Mouse (Mus musculus) neural tube, embryonic 13.5 days (tissue): ENCODE data around the gene Ninl. TPM values are rescaled to one million over a fixed set of nuclear protein-coding genes. Genes with fewer than 3 reads are reported as not detected.

Source experiments
- ATAC-seq: fragments of 200-750 bp; cut with Nextera tagmentation; 2 replicates; pipeline ENCODE4 v1.8.0; 2017; ENCODE audit warnings: low read depth, mild to moderate bottlenecking, moderate TSS enrichment, moderate library complexity
- H3K27ac ChIP-seq: fragments of 300-500 bp; sonication (generic); replicated peaks from 2 replicates; pipeline ENCODE4 v1.5.1; 2015; ENCODE audit warnings: moderate library complexity, mild to moderate bottlenecking, inconsistent platforms
- H3K27me3 ChIP-seq: fragments of 300-500 bp; sonication (generic); 2 replicates; pipeline ENCODE4 v1.6.1; 2015; ENCODE audit warnings: mild to moderate bottlenecking, inconsistent platforms
- H3K36me3 ChIP-seq: fragments of 300-500 bp; sonication (generic); 2 replicates; pipeline ENCODE4 v1.6.1; 2015; ENCODE audit warnings: mild to moderate bottlenecking, inconsistent platforms
- H3K4me1 ChIP-seq: fragments of 300-500 bp; sonication (generic); replicated peaks from 2 replicates; pipeline ENCODE4 v1.6.1; 2015; ENCODE audit warnings: inconsistent platforms
- H3K4me2 ChIP-seq: fragments of 300-500 bp; sonication (generic); 2 replicates; pipeline ENCODE4 v1.6.1; 2015; ENCODE audit warnings: inconsistent platforms, mild to moderate bottlenecking, moderate library complexity
- H3K4me3 ChIP-seq: fragments of 300-500 bp; sonication (generic); 2 replicates; pipeline ENCODE4 v1.5.1; 2015; ENCODE audit warnings: mild to moderate bottlenecking, inconsistent platforms
- H3K9ac ChIP-seq: fragments of 300-500 bp; sonication (generic); 2 replicates; pipeline ENCODE4 v1.6.1; 2015; ENCODE audit warnings: moderate library complexity, mild to moderate bottlenecking, inconsistent platforms
- H3K9me3 ChIP-seq: fragments of 300-500 bp; sonication (generic); 2 replicates; pipeline ENCODE4 v1.6.1; 2016; ENCODE audit warnings: inconsistent platforms
- WGBS: fragments of 180-500 bp; shearing (Covaris S2); methylation state at CpG from one replicate; pipeline ENCODE4 v1.1.7; 2015; 5-methylcytosine and 5-hydroxymethylcytosine counted together
- polyA plus RNA-seq: library from polyadenylated mRNA; unstranded; fragments of >200 nt; fragmentation: Nextera tagmentation; extraction: Ambion mirVana; gene quantifications from 2 replicates; pipeline ENCODE4 v1.2.1, GENCODE M21; 2015

The Ninl gene
- polyA plus RNA-seq, 1 experiment from 2014 or later, result 5.3 TPM

DNA sequence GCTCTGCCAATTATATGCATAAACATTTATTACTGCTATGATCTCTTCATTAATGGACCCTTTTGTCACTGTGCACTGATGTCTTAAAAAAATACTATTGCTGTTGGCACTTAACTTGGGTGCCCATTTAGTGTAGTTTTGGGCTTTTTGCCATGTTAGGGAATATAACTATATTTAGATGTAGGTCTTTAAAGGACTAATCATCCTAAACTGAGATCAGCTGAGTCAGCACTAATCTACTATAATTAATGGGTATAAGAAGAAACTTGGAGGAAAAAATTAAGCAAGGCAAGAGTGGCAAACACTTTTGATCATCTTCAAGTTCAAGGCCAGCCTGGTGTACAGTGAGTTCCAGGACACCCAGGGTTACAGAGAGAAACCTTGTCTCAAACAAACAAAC, 152.9 kb downstream of the Ninl start:
- Histone ChIP-seq H3K4me2 (no peak overlapping the region), H3K27ac (no peak overlapping the region), H3K36me3 (0 out of 2 replicates have a peak, but pooled peaks cover 4% of the 10 kb centered on the region), H3K9ac (no peak overlapping the region), H3K4me1 (no peaks in the 10 kb centered on the region), H3K4me3 (no peak overlapping the region), H3K9me3 (no peaks in the 10 kb centered on the region), H3K27me3 (no peaks in the 10 kb centered on the region)
- ATAC-seq, result no peak

GRCm38 (mm10) chr2:150885814-150886213, 153.4 kb downstream of the Ninl start:
- H3K27me3 ChIP-seq, result no peaks in the 10 kb centered on the region
- 0 out of 2 replicates have a peak, but pooled peaks cover 4% of the 10 kb centered on the region for H3K36me3 ChIP-seq
- H3K27ac ChIP-seq, result no peak overlapping the region
- H3K4me1 ChIP-seq, result no peaks in the 10 kb centered on the region
- H3K9me3 ChIP-seq, result no peaks in the 10 kb centered on the region
- ATAC-seq, result no peak
- WGBS, result 86% methylated on average over 1 of the region's 1 CpGs
- no peak overlapping the region for H3K4me2 ChIP-seq
- no peak overlapping the region for H3K9ac ChIP-seq
- no peak overlapping the region for H3K4me3 ChIP-seq

DNA sequence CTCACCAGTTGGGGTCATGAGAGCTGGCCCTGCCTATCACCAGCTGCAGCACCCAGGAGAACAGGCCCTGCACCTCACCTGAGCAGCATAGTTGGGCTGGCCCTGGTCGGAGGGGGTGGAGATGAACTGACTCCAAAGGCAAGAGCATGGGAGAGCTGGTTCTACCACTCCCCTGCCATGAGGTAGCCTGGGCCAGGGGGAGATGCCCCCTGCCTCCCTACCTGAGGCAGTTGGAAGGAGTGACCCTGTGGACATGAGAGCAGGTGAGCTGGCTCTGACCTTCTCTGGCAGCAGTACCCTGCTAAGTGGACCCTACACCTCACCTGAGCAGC, 154.4 kb downstream of the Ninl start:
- no peak overlapping the region for H3K4me2 ChIP-seq
- no peaks in the 10 kb centered on the region for H3K27me3 ChIP-seq
- no peak for ATAC-seq
- no peaks in the 10 kb centered on the region for H3K4me1 ChIP-seq
- no peak overlapping the region for H3K27ac ChIP-seq
- H3K4me3 ChIP-seq, result no peak overlapping the region
- H3K9ac ChIP-seq, result no peak overlapping the region
- 0 out of 2 replicates have a peak, but pooled peaks cover 4% of the 10 kb centered on the region for H3K36me3 ChIP-seq
- H3K9me3 ChIP-seq, result no peaks in the 10 kb centered on the region
- WGBS, result 100% methylated on average over 1 of the region's 1 CpGs

Other genes starting within 250 kb of the Ninl start
- gene Abhd12, start 134.6 kb downstream of the Ninl start, polyA plus RNA-seq, result 108 and 109 TPM in 2 replicates
- gene Gins1, start 134.0 kb downstream of the Ninl start, polyA plus RNA-seq, result 18.5 and 21.4 TPM in 2 replicates
- gene Nanp, start within 50 bp of the Ninl start, polyA plus RNA-seq, result 29.5 and 32.4 TPM in 2 replicates
- gene Gm14151, start 53.0 kb upstream of the Ninl start, polyA plus RNA-seq, result not detected in 2 replicates
- not detected in 2 replicates for gene Gm14147, start 58.9 kb upstream of the Ninl start, polyA plus RNA-seq